Mouse (Mus musculus) neutrophil, adult 65 days (primary cell): ENCODE results near the gene Cdc42ep3. TPM values are rescaled to one million over a fixed set of nuclear protein-coding genes. Genes with fewer than 3 reads are reported as not detected.

Experiments
- total RNA-seq: library from RNA; stranded (reverse); gene quantifications from 2 replicates; pipeline ENCODE4 v1.2.4, GENCODE M21; 2023

Gene Cdc42ep3
- 77.0 and 78.4 TPM in 2 replicates for total RNA-seq

GRCm38 (mm10) chr17:79354444-79355270 is at the start of gene Cdc42ep3:
Gene Cdc42ep3 (minus strand): TSS chr17:79355091.

